Mouse (Mus musculus): Measurements from ENCODE around the gene Sh3gl1. TPM values are rescaled to one million over a fixed set of nuclear protein-coding genes. Genes with fewer than 3 reads are reported as not detected.

Gene Sh3gl1
- polyA plus RNA-seq, 1 experiment = 69.5 TPM

GRCm38 (mm10) chr17:56030238-56030870, 6.1 kb downstream of the Sh3gl1 start:
- Histone ChIP-seq H3K4me3 (replicated peaks; ENCODE audit: insufficient read depth, low read depth, low read length) (no peak overlapping the region), H3K27me3 (ENCODE audit: control insufficient read depth, insufficient read depth, low read length) (no peaks in the 10 kb centered on the region), H3K27ac (ENCODE audit: insufficient read depth, low read length) (peak overlapping the region; percentile 56), H3K4me1 (ENCODE audit: control insufficient read depth, insufficient read depth, low read length) (peaks cover 72% of the 10 kb centered on the region)
- WGBS = 14% methylated on average over 9 of the region's 9 CpGs
- no peak for TF ChIP-seq CTCF (IDR thresholded peaks at IDR 0.05; ENCODE audit: borderline replicate concordance, insufficient read depth, low read depth, low read length)
- TF ChIP-seq POLR2A (IDR thresholded peaks at IDR 0.05; ENCODE audit: borderline replicate concordance, insufficient read depth, low read length) = no peak
- peak; percentile 44 to 62 for DNase-seq

GRCm38 (mm10) chr17:56027801-56028441, 8.5 kb downstream of the Sh3gl1 start:
- Histone ChIP-seq H3K4me3 (replicated peaks; ENCODE audit: insufficient read depth, low read depth, low read length) (no peak overlapping the region), H3K27me3 (ENCODE audit: control insufficient read depth, insufficient read depth, low read length) (no peaks in the 10 kb centered on the region), H3K27ac (ENCODE audit: insufficient read depth, low read length) (peak overlapping the region; percentile 83), H3K4me1 (ENCODE audit: control insufficient read depth, insufficient read depth, low read length) (peaks cover 85% of the 10 kb centered on the region)
- DNase-seq = peak; percentile 73 to 76
- WGBS = 4% methylated on average over 5 of the region's 5 CpGs
- no peak for TF ChIP-seq POLR2A (IDR thresholded peaks at IDR 0.05; ENCODE audit: borderline replicate concordance, insufficient read depth, low read length)
- no peak for TF ChIP-seq CTCF (IDR thresholded peaks at IDR 0.05; ENCODE audit: borderline replicate concordance, insufficient read depth, low read depth, low read length)

GRCm38 (mm10) chr17:56026881-56027280, 9.6 kb downstream of the Sh3gl1 start:
- Histone ChIP-seq H3K27me3 (ENCODE audit: control insufficient read depth, insufficient read depth, low read length) (no peaks in the 10 kb centered on the region), H3K4me1 (ENCODE audit: control insufficient read depth, insufficient read depth, low read length) (peaks cover 89% of the 10 kb centered on the region), H3K4me3 (replicated peaks; ENCODE audit: insufficient read depth, low read depth, low read length) (no peak overlapping the region), H3K27ac (ENCODE audit: insufficient read depth, low read length) (peak overlapping the region; percentile 83)
- TF ChIP-seq CTCF (IDR thresholded peaks at IDR 0.05; ENCODE audit: borderline replicate concordance, insufficient read depth, low read depth, low read length) (no peak), POLR2A (IDR thresholded peaks at IDR 0.05; ENCODE audit: borderline replicate concordance, insufficient read depth, low read length) (no peak)
- WGBS = 13% methylated on average over 1 of the region's 1 CpGs
- peak in 1 of 2 experiments; percentile 23 for DNase-seq

- WGBS = 82% methylated on average over 1 of the region's 1 CpGs
- Histone ChIP-seq H3K4me1 (ENCODE audit: control insufficient read depth, insufficient read depth, low read length) (peaks cover 93% of the 10 kb centered on the region), H3K27me3 (ENCODE audit: control insufficient read depth, insufficient read depth, low read length) (no peaks in the 10 kb centered on the region), H3K4me3 (replicated peaks; ENCODE audit: insufficient read depth, low read depth, low read length) (no peak overlapping the region), H3K27ac (ENCODE audit: insufficient read depth, low read length) (peak overlapping the region; percentile 83)
- peak in 1 of 2 experiments; percentile 4 for DNase-seq
- TF ChIP-seq CTCF (IDR thresholded peaks at IDR 0.05; ENCODE audit: borderline replicate concordance, insufficient read depth, low read depth, low read length) = no peak
- no peak for TF ChIP-seq POLR2A (IDR thresholded peaks at IDR 0.05; ENCODE audit: borderline replicate concordance, insufficient read depth, low read length)
These were observed 10.1 kb downstream of the Sh3gl1 start for GRCm38 (mm10) chr17:56026303-56026702.

GRCm38 (mm10) chr17:56024931-56025330, 11.5 kb downstream of the Sh3gl1 start:
- DNase-seq = peak in 1 of 2 experiments; percentile 8
- Histone ChIP-seq H3K4me1 (ENCODE audit: control insufficient read depth, insufficient read depth, low read length) (peaks cover 94% of the 10 kb centered on the region), H3K4me3 (replicated peaks; ENCODE audit: insufficient read depth, low read depth, low read length) (no peak overlapping the region), H3K27me3 (ENCODE audit: control insufficient read depth, insufficient read depth, low read length) (no peaks in the 10 kb centered on the region), H3K27ac (ENCODE audit: insufficient read depth, low read length) (peak overlapping the region; percentile 8; the same call in 1 of the 2 replicates)
- 37% methylated on average over 5 of the region's 5 CpGs for WGBS
- TF ChIP-seq POLR2A (IDR thresholded peaks at IDR 0.05; ENCODE audit: borderline replicate concordance, insufficient read depth, low read length) (no peak), CTCF (IDR thresholded peaks at IDR 0.05; ENCODE audit: borderline replicate concordance, insufficient read depth, low read depth, low read length) (no peak)

GRCm38 (mm10) chr17:56024476-56024875, 12.0 kb downstream of the Sh3gl1 start:
- TF ChIP-seq CTCF (IDR thresholded peaks at IDR 0.05; ENCODE audit: borderline replicate concordance, insufficient read depth, low read depth, low read length) (no peak), POLR2A (IDR thresholded peaks at IDR 0.05; ENCODE audit: borderline replicate concordance, insufficient read depth, low read length) (no peak)
- H3K4me1 ChIP-seq (ENCODE audit: control insufficient read depth, insufficient read depth, low read length) = peaks cover 95% of the 10 kb centered on the region
- H3K27ac ChIP-seq (ENCODE audit: insufficient read depth, low read length) = peak overlapping the region; percentile 8; the same call in 1 of the 2 replicates
- 37% methylated on average over 2 of the region's 2 CpGs for WGBS
- peak in 1 of 2 experiments; percentile 27 for DNase-seq
- H3K27me3 ChIP-seq (ENCODE audit: control insufficient read depth, insufficient read depth, low read length) = no peaks in the 10 kb centered on the region
- H3K4me3 ChIP-seq (replicated peaks; ENCODE audit: insufficient read depth, low read depth, low read length) = no peak overlapping the region

GRCm38 (mm10) chr17:56023386-56023785, 13.0 kb downstream of the Sh3gl1 start:
- TF ChIP-seq POLR2A (IDR thresholded peaks at IDR 0.05; ENCODE audit: borderline replicate concordance, insufficient read depth, low read length) (no peak), CTCF (IDR thresholded peaks at IDR 0.05; ENCODE audit: borderline replicate concordance, insufficient read depth, low read depth, low read length) (no peak)
- H3K4me1 ChIP-seq (ENCODE audit: control insufficient read depth, insufficient read depth, low read length) = peaks cover 94% of the 10 kb centered on the region
- WGBS = 82% methylated on average over 5 of the region's 5 CpGs
- H3K4me3 ChIP-seq (replicated peaks; ENCODE audit: insufficient read depth, low read depth, low read length) = no peak overlapping the region
- H3K27me3 ChIP-seq (ENCODE audit: control insufficient read depth, insufficient read depth, low read length) = no peaks in the 10 kb centered on the region
- H3K27ac ChIP-seq (ENCODE audit: insufficient read depth, low read length) = peak overlapping the region; percentile 72
- DNase-seq = peak; percentile 14 to 28

- Histone ChIP-seq H3K27me3 (ENCODE audit: control insufficient read depth, insufficient read depth, low read length) (no peaks in the 10 kb centered on the region), H3K4me1 (ENCODE audit: control insufficient read depth, insufficient read depth, low read length) (peaks cover 93% of the 10 kb centered on the region), H3K27ac (ENCODE audit: insufficient read depth, low read length) (peak overlapping the region; percentile 72), H3K4me3 (replicated peaks; ENCODE audit: insufficient read depth, low read depth, low read length) (no peak overlapping the region)
- TF ChIP-seq POLR2A (IDR thresholded peaks at IDR 0.05; ENCODE audit: borderline replicate concordance, insufficient read depth, low read length) (no peak), CTCF (IDR thresholded peaks at IDR 0.05; ENCODE audit: borderline replicate concordance, insufficient read depth, low read depth, low read length) (no peak)
- WGBS = 6% methylated on average over 4 of the region's 4 CpGs
- no peak for DNase-seq
These were observed 13.5 kb downstream of the Sh3gl1 start for GRCm38 (mm10) chr17:56022989-56023290.
